Mouse (Mus musculus) common myeloid progenitor, adult 5-6 weeks (primary cell): ENCODE results near the gene Npsr1. TPM values are rescaled to one million over a fixed set of nuclear protein-coding genes. Genes with fewer than 3 reads are reported as not detected.
A peak's percentile ranks its signal among the peaks of the same experiment; 100 is the strongest.

ENCODE experiments used
- ATAC-seq: replicated peaks from 2 replicates; pipeline ENCODE4 v1.8.0; 2016; ENCODE audit warnings: low read depth, mild to moderate bottlenecking, moderate TSS enrichment, inconsistent platforms; ENCODE audit not compliant: poor library complexity, severe bottlenecking
- total RNA-seq: library from RNA; stranded (forward); fragments of 200-1000, 187-1606 nt; gene quantifications from 2 replicates; pipeline ENCODE4 v1.2.3, GENCODE M21; 2017

Gene Npsr1
- total RNA-seq, 1 experiment from 2014 or later, result not detected

- 0 out of 2 replicates have a peak, but pooled peaks have one; percentile 18 for ATAC-seq
These were observed 251.7 kb downstream of the Npsr1 start for GRCm38 (mm10) chr9:24349510-24349909.

- ATAC-seq, result no peak
These were observed 253.6 kb downstream of the Npsr1 start for GRCm38 (mm10) chr9:24351402-24351801.
